Mouse (Mus musculus): ENCODE measurements at regions not wholly inside any gene's neighbourhood (a gene's known extent, or its start where the extent isn't known, plus 50 kb on each side); places are given as distances from the start of the nearest gene placed in this dataset.

- no peak overlapping the region for H3K4me3 ChIP-seq (ENCODE audit: low read depth, low read length)
- DNase-seq (ENCODE audit: low spot score) (no peak), ATAC-seq (ENCODE audit: low FRiP score) (no peak)
- H3K4me2 ChIP-seq (replicated peaks; ENCODE audit: low read depth, low read length) = no peak overlapping the region
- H3K36me3 ChIP-seq (ENCODE audit: control insufficient read depth, insufficient read depth, low read length) = no peaks in the 10 kb centered on the region
- no peak overlapping the region for H3K27ac ChIP-seq (ENCODE audit: low read depth, low read length)
- H3K4me1 ChIP-seq (replicated peaks; ENCODE audit: control insufficient read depth, insufficient read depth, low read length) = no peaks in the 10 kb centered on the region
- 69% methylated on average over 4 of the region's 4 CpGs for WGBS
- no peak overlapping the region for H3K9ac ChIP-seq (ENCODE audit: low read depth, low read length)
- no peaks in the 10 kb centered on the region for H3K27me3 ChIP-seq (ENCODE audit: control insufficient read depth, insufficient read depth, low read length)
- no peaks in the 10 kb centered on the region for H3K9me3 ChIP-seq (ENCODE audit: control insufficient read depth, low read length)
Observed at GRCm38 (mm10) chr6:91589181-91589580, 73.5 kb downstream of the Lsm3 start.

GRCm38 (mm10) chr6:91590395-91590794, 74.7 kb downstream of the Lsm3 start:
- 50% methylated on average over 6 of the region's 6 CpGs for WGBS
- H3K27me3 ChIP-seq (ENCODE audit: control insufficient read depth, insufficient read depth, low read length) = no peaks in the 10 kb centered on the region
- no peaks in the 10 kb centered on the region for H3K9me3 ChIP-seq (ENCODE audit: control insufficient read depth, low read length)
- H3K9ac ChIP-seq (ENCODE audit: low read depth, low read length) = no peak overlapping the region
- H3K36me3 ChIP-seq (ENCODE audit: control insufficient read depth, insufficient read depth, low read length) = no peaks in the 10 kb centered on the region
- no peak overlapping the region for H3K4me2 ChIP-seq (replicated peaks; ENCODE audit: low read depth, low read length)
- H3K4me1 ChIP-seq (replicated peaks; ENCODE audit: control insufficient read depth, insufficient read depth, low read length) = no peaks in the 10 kb centered on the region
- ATAC-seq (ENCODE audit: low FRiP score) (no peak), DNase-seq (ENCODE audit: low spot score) (no peak)
- H3K4me3 ChIP-seq (ENCODE audit: low read depth, low read length) = no peak overlapping the region
- H3K27ac ChIP-seq (ENCODE audit: low read depth, low read length) = no peak overlapping the region

GRCm38 (mm10) chr6:91590806-91591571, 75.3 kb downstream of the Lsm3 start:
- Histone ChIP-seq H3K27ac (ENCODE audit: low read depth, low read length) (no peak overlapping the region), H3K27me3 (ENCODE audit: control insufficient read depth, insufficient read depth, low read length) (no peaks in the 10 kb centered on the region), H3K4me3 (ENCODE audit: low read depth, low read length) (no peak overlapping the region), H3K9me3 (ENCODE audit: control insufficient read depth, low read length) (no peaks in the 10 kb centered on the region), H3K4me2 (replicated peaks; ENCODE audit: low read depth, low read length) (no peak overlapping the region), H3K4me1 (replicated peaks; ENCODE audit: control insufficient read depth, insufficient read depth, low read length) (no peaks in the 10 kb centered on the region), H3K9ac (ENCODE audit: low read depth, low read length) (no peak overlapping the region), H3K36me3 (ENCODE audit: control insufficient read depth, insufficient read depth, low read length) (no peaks in the 10 kb centered on the region)
- no peak for ATAC-seq (ENCODE audit: low FRiP score)
- DNase-seq (ENCODE audit: low spot score) = peak; percentile 11
- WGBS = 54% methylated on average over 8 of the region's 8 CpGs

GRCm38 (mm10) chr6:91592651-91593050, 76.9 kb downstream of the Lsm3 start:
- Histone ChIP-seq H3K9me3 (ENCODE audit: control insufficient read depth, low read length) (no peaks in the 10 kb centered on the region), H3K27ac (ENCODE audit: low read depth, low read length) (no peak overlapping the region), H3K36me3 (ENCODE audit: control insufficient read depth, insufficient read depth, low read length) (no peaks in the 10 kb centered on the region), H3K27me3 (ENCODE audit: control insufficient read depth, insufficient read depth, low read length) (no peaks in the 10 kb centered on the region), H3K4me3 (ENCODE audit: low read depth, low read length) (no peak overlapping the region), H3K4me1 (replicated peaks; ENCODE audit: control insufficient read depth, insufficient read depth, low read length) (no peaks in the 10 kb centered on the region), H3K4me2 (replicated peaks; ENCODE audit: low read depth, low read length) (no peak overlapping the region), H3K9ac (ENCODE audit: low read depth, low read length) (no peak overlapping the region)
- no peak for ATAC-seq (ENCODE audit: low FRiP score)
- no peak for DNase-seq (ENCODE audit: low spot score)
- 58% methylated on average over 2 of the region's 2 CpGs for WGBS

GRCm38 (mm10) chr6:91598942-91599341, 83.2 kb downstream of the Lsm3 start:
- H3K4me3 ChIP-seq (ENCODE audit: low read depth, low read length) = no peak overlapping the region
- no peak for DNase-seq (ENCODE audit: low spot score)
- ATAC-seq (ENCODE audit: low FRiP score) = no peak

GRCm38 (mm10) chr6:91600116-91600515, 83.7 kb upstream of the Slc6a6 start:
- Histone ChIP-seq H3K4me2 (replicated peaks; ENCODE audit: low read depth, low read length) (no peak overlapping the region), H3K36me3 (ENCODE audit: control insufficient read depth, insufficient read depth, low read length) (no peaks in the 10 kb centered on the region), H3K9ac (ENCODE audit: low read depth, low read length) (no peak overlapping the region), H3K4me3 (ENCODE audit: low read depth, low read length) (no peak overlapping the region), H3K27ac (ENCODE audit: low read depth, low read length) (no peak overlapping the region), H3K4me1 (replicated peaks; ENCODE audit: control insufficient read depth, insufficient read depth, low read length) (no peaks in the 10 kb centered on the region), H3K27me3 (ENCODE audit: control insufficient read depth, insufficient read depth, low read length) (no peaks in the 10 kb centered on the region), H3K9me3 (ENCODE audit: control insufficient read depth, low read length) (no peaks in the 10 kb centered on the region)
- DNase-seq (ENCODE audit: low spot score) (no peak), ATAC-seq (ENCODE audit: low FRiP score) (no peak)
- WGBS = 90% methylated on average over 3 of the region's 3 CpGs

More at GRCm38 (mm10) chr6:91598942-91599341, 83.2 kb downstream of the Lsm3 start:
- 53% methylated on average over 10 of the region's 10 CpGs for WGBS
- Histone ChIP-seq H3K27ac (ENCODE audit: low read depth, low read length) (no peak overlapping the region), H3K27me3 (ENCODE audit: control insufficient read depth, insufficient read depth, low read length) (no peaks in the 10 kb centered on the region), H3K36me3 (ENCODE audit: control insufficient read depth, insufficient read depth, low read length) (no peaks in the 10 kb centered on the region), H3K9me3 (ENCODE audit: control insufficient read depth, low read length) (no peaks in the 10 kb centered on the region), H3K4me1 (replicated peaks; ENCODE audit: control insufficient read depth, insufficient read depth, low read length) (no peaks in the 10 kb centered on the region), H3K9ac (ENCODE audit: low read depth, low read length) (no peak overlapping the region), H3K4me2 (replicated peaks; ENCODE audit: low read depth, low read length) (no peak overlapping the region)

GRCm38 (mm10) chr6:91606634-91607215, 77.1 kb upstream of the Slc6a6 start:
- ATAC-seq (ENCODE audit: low FRiP score) (no peak), DNase-seq (ENCODE audit: low spot score) (no peak)
- Histone ChIP-seq H3K4me2 (replicated peaks; ENCODE audit: low read depth, low read length) (no peak overlapping the region), H3K4me3 (ENCODE audit: low read depth, low read length) (no peak overlapping the region), H3K4me1 (replicated peaks; ENCODE audit: control insufficient read depth, insufficient read depth, low read length) (no peaks in the 10 kb centered on the region), H3K27ac (ENCODE audit: low read depth, low read length) (no peak overlapping the region), H3K27me3 (ENCODE audit: control insufficient read depth, insufficient read depth, low read length) (no peaks in the 10 kb centered on the region), H3K9me3 (ENCODE audit: control insufficient read depth, low read length) (no peaks in the 10 kb centered on the region), H3K36me3 (ENCODE audit: control insufficient read depth, insufficient read depth, low read length) (no peaks in the 10 kb centered on the region), H3K9ac (ENCODE audit: low read depth, low read length) (no peak overlapping the region)
- 82% methylated on average over 10 of the region's 10 CpGs for WGBS

- H3K9ac ChIP-seq (ENCODE audit: low read depth, low read length) = no peak overlapping the region
- 82% methylated on average over 12 of the region's 12 CpGs for WGBS
- no peaks in the 10 kb centered on the region for H3K4me1 ChIP-seq (replicated peaks; ENCODE audit: control insufficient read depth, insufficient read depth, low read length)
- no peak for ATAC-seq (ENCODE audit: low FRiP score)
- no peak overlapping the region for H3K4me3 ChIP-seq (ENCODE audit: low read depth, low read length)
- no peak overlapping the region for H3K4me2 ChIP-seq (replicated peaks; ENCODE audit: low read depth, low read length)
- no peak for DNase-seq (ENCODE audit: low spot score)
- H3K9me3 ChIP-seq (ENCODE audit: control insufficient read depth, low read length) = no peaks in the 10 kb centered on the region
- no peak overlapping the region for H3K27ac ChIP-seq (ENCODE audit: low read depth, low read length)
- no peaks in the 10 kb centered on the region for H3K36me3 ChIP-seq (ENCODE audit: control insufficient read depth, insufficient read depth, low read length)
- no peaks in the 10 kb centered on the region for H3K27me3 ChIP-seq (ENCODE audit: control insufficient read depth, insufficient read depth, low read length)
Observed at GRCm38 (mm10) chr6:91607613-91608272, 76.1 kb upstream of the Slc6a6 start.

GRCm38 (mm10) chr6:91609671-91610070, 74.2 kb upstream of the Slc6a6 start:
- H3K27ac ChIP-seq (ENCODE audit: low read depth, low read length) = no peak overlapping the region
- no peak for DNase-seq (ENCODE audit: low spot score)

More at GRCm38 (mm10) chr6:91609671-91610070, 74.2 kb upstream of the Slc6a6 start:
- H3K4me2 ChIP-seq (replicated peaks; ENCODE audit: low read depth, low read length) = no peak overlapping the region
- H3K4me3 ChIP-seq (ENCODE audit: low read depth, low read length) = no peak overlapping the region
- H3K9me3 ChIP-seq (ENCODE audit: control insufficient read depth, low read length) = no peaks in the 10 kb centered on the region
- H3K36me3 ChIP-seq (ENCODE audit: control insufficient read depth, insufficient read depth, low read length) = no peaks in the 10 kb centered on the region
- H3K27me3 ChIP-seq (ENCODE audit: control insufficient read depth, insufficient read depth, low read length) = no peaks in the 10 kb centered on the region
- ATAC-seq (ENCODE audit: low FRiP score) = no peak
- WGBS = 37% methylated on average over 2 of the region's 2 CpGs
- no peak overlapping the region for H3K9ac ChIP-seq (ENCODE audit: low read depth, low read length)
- H3K4me1 ChIP-seq (replicated peaks; ENCODE audit: control insufficient read depth, insufficient read depth, low read length) = no peaks in the 10 kb centered on the region
